Mouse (Mus musculus): ENCODE data around the gene Lrrc36. TPM values are rescaled to one million over a fixed set of nuclear protein-coding genes. Genes with fewer than 3 reads are reported as not detected.

Gene Lrrc36
- total and polyA plus RNA-seq, 3 experiments = 0.06 TPM; not detected in 2

- DNase-seq (ENCODE audit: low read depth, low spot score) = no peak
- no peaks in the 10 kb centered on the region for H3K79me2 ChIP-seq (ENCODE audit: control insufficient read depth, insufficient read depth, low read length, poor library complexity)
- no peaks in the 10 kb centered on the region for H3K9me3 ChIP-seq (replicated peaks; ENCODE audit: insufficient read depth, low read length)
- H3K27me3 ChIP-seq (ENCODE audit: control insufficient read depth in 1 of 2, insufficient read depth in 2 of 2, low read length in 2 of 2) = no peaks in the 10 kb centered on the region
- peaks cover 0 to under 1% of the 10 kb centered on the region in 2 experiments; a peak in 2 of 4 replicates for H3K4me1 ChIP-seq (ENCODE audit: control insufficient read depth in 1 of 2, insufficient read depth in 2 of 2, low read length in 2 of 2)
- peaks cover 0 to 2% of the 10 kb centered on the region in 2 experiments; a peak in 1 of 4 replicates for H3K36me3 ChIP-seq (ENCODE audit: control insufficient read depth in 1 of 2, insufficient read depth in 2 of 2, low read length in 2 of 2)
- H3K27ac ChIP-seq (ENCODE audit: control insufficient read depth, low read depth, low read length) = no peak overlapping the region
- TF ChIP-seq MYC (IDR thresholded peaks at IDR 0.05; ENCODE audit: low read depth, low read length) = no peak
- no peak for TF ChIP-seq USF1 (IDR thresholded peaks at IDR 0.05; ENCODE audit: low read depth, low read length)
- TF ChIP-seq POLR2A (IDR thresholded peaks at IDR 0.05; ENCODE audit: control insufficient read depth in 1 of 2, insufficient read depth in 1 of 2, low read depth in 1 of 2, low read length in 2 of 2, poor library complexity in 1 of 2) = no peak
- no peak for TF ChIP-seq TAL1 (IDR thresholded peaks at IDR 0.05; ENCODE audit: low read length)
- no peak for TF ChIP-seq GABPA (IDR thresholded peaks at IDR 0.05; ENCODE audit: low read depth, low read length)
- TF ChIP-seq ETS1 (IDR thresholded peaks at IDR 0.05; ENCODE audit: low read depth, low read length) = no peak
- no peak for TF ChIP-seq ELF1 (IDR thresholded peaks at IDR 0.05; ENCODE audit: low read depth, low read length)
- TF ChIP-seq RCOR1 (IDR thresholded peaks at IDR 0.05; ENCODE audit: low read depth, low read length) = no peak
- TF ChIP-seq ZC3H11A (IDR thresholded peaks at IDR 0.05; ENCODE audit: low read depth, low read length) = no peak
- no peak for TF ChIP-seq RAD21 (IDR thresholded peaks at IDR 0.05; ENCODE audit: low read depth, low read length)
- TF ChIP-seq GATA1 (IDR thresholded peaks at IDR 0.05; ENCODE audit: low read depth, low read length) = no peak
- TF ChIP-seq EP300 (IDR thresholded peaks at IDR 0.05; ENCODE audit: low read depth in 1 of 2, low read length in 2 of 2) = no peak
- TF ChIP-seq CTCF (IDR thresholded peaks at IDR 0.05 in 2 of 3, conservative IDR thresholded peaks at IDR 0.05 in 1 of 3; ENCODE audit: control insufficient read depth in 1 of 3, insufficient read depth in 1 of 3, low read depth in 2 of 3, low read length in 3 of 3, poor library complexity in 1 of 3, severe bottlenecking in 1 of 3) = no peak
- TF ChIP-seq SIN3A (IDR thresholded peaks at IDR 0.05; ENCODE audit: low read length) = no peak
- no peak for TF ChIP-seq TBP (IDR thresholded peaks at IDR 0.05; ENCODE audit: low read depth, low read length)
- TF ChIP-seq UBTF (IDR thresholded peaks at IDR 0.05; ENCODE audit: borderline replicate concordance, insufficient read depth, low read depth, low read length) = no peak
- TF ChIP-seq E2F4 (IDR thresholded peaks at IDR 0.05; ENCODE audit: borderline replicate concordance, low read depth, low read length) = no peak
- no peak for TF ChIP-seq NELFE (IDR thresholded peaks at IDR 0.05; ENCODE audit: low read depth, low read length)
- no peak overlapping the region for H3K9ac ChIP-seq (ENCODE audit: control insufficient read depth, low read depth, low read length, poor library complexity, severe bottlenecking)
- no peak overlapping the region for H3K4me3 ChIP-seq (ENCODE audit: control insufficient read depth in 1 of 2, insufficient read depth in 1 of 2, low read depth in 2 of 2, low read length in 2 of 2)
These were observed 91.2 kb downstream of the Lrrc36 start for GRCm38 (mm10) chr8:105504617-105505016.

- H3K4me3 ChIP-seq (ENCODE audit: control insufficient read depth in 1 of 2, insufficient read depth in 1 of 2, low read depth in 2 of 2, low read length in 2 of 2) = no peak overlapping the region
- no peak overlapping the region for H3K9ac ChIP-seq (ENCODE audit: control insufficient read depth, low read depth, low read length, poor library complexity, severe bottlenecking)
- H3K9me3 ChIP-seq (replicated peaks; ENCODE audit: insufficient read depth, low read length) = no peaks in the 10 kb centered on the region
- no peak for TF ChIP-seq ZC3H11A (IDR thresholded peaks at IDR 0.05; ENCODE audit: low read depth, low read length)
- no peak for TF ChIP-seq CTCF (IDR thresholded peaks at IDR 0.05 in 2 of 3, conservative IDR thresholded peaks at IDR 0.05 in 1 of 3; ENCODE audit: control insufficient read depth in 1 of 3, insufficient read depth in 1 of 3, low read depth in 2 of 3, low read length in 3 of 3, poor library complexity in 1 of 3, severe bottlenecking in 1 of 3)
- no peak for TF ChIP-seq MAFK (IDR thresholded peaks at IDR 0.05; ENCODE audit: borderline replicate concordance, low read depth, low read length)
- TF ChIP-seq TAL1 (IDR thresholded peaks at IDR 0.05; ENCODE audit: low read length) = no peak
- no peak for TF ChIP-seq ZMIZ1 (IDR thresholded peaks at IDR 0.05; ENCODE audit: low read depth, low read length)
- TF ChIP-seq NRF1 (IDR thresholded peaks at IDR 0.05; ENCODE audit: insufficient read depth, low read depth, low read length, poor library complexity, severe bottlenecking) = no peak
- TF ChIP-seq MYB (IDR thresholded peaks at IDR 0.05; ENCODE audit: low read depth, low read length) = no peak
- no peak for TF ChIP-seq MAX (IDR thresholded peaks at IDR 0.05; ENCODE audit: low read length)
- TF ChIP-seq USF2 (IDR thresholded peaks at IDR 0.05; ENCODE audit: borderline replicate concordance in 1 of 2, insufficient read depth in 1 of 2, low read depth in 1 of 2, low read length in 2 of 2) = no peak
- TF ChIP-seq TBP (IDR thresholded peaks at IDR 0.05; ENCODE audit: low read depth, low read length) = no peak
- no peak for TF ChIP-seq ETS1 (IDR thresholded peaks at IDR 0.05; ENCODE audit: low read depth, low read length)
- TF ChIP-seq POLR2A (IDR thresholded peaks at IDR 0.05; ENCODE audit: control insufficient read depth in 1 of 2, insufficient read depth in 1 of 2, low read depth in 1 of 2, low read length in 2 of 2, poor library complexity in 1 of 2) = no peak
- no peak overlapping the region for H3K27ac ChIP-seq (ENCODE audit: control insufficient read depth, low read depth, low read length)
- H3K27me3 ChIP-seq (ENCODE audit: control insufficient read depth in 1 of 2, insufficient read depth in 2 of 2, low read length in 2 of 2) = no peaks in the 10 kb centered on the region
- DNase-seq (ENCODE audit: low read depth, low spot score) = no peak
- peaks cover 4 to 8% of the 10 kb centered on the region in 2 experiments for H3K4me1 ChIP-seq (ENCODE audit: control insufficient read depth in 1 of 2, insufficient read depth in 2 of 2, low read length in 2 of 2)
- no peaks in the 10 kb centered on the region for H3K79me2 ChIP-seq (ENCODE audit: control insufficient read depth, insufficient read depth, low read length, poor library complexity)
- H3K36me3 ChIP-seq (ENCODE audit: control insufficient read depth in 1 of 2, insufficient read depth in 2 of 2, low read length in 2 of 2) = no peaks in the 10 kb centered on the region; a peak in 1 of 4 replicates
These were observed 93.6 kb downstream of the Lrrc36 start for GRCm38 (mm10) chr8:105506977-105507376.
